17 mouse cellular contexts compared by ENCODE assay signal in the genomic region with DNA sequence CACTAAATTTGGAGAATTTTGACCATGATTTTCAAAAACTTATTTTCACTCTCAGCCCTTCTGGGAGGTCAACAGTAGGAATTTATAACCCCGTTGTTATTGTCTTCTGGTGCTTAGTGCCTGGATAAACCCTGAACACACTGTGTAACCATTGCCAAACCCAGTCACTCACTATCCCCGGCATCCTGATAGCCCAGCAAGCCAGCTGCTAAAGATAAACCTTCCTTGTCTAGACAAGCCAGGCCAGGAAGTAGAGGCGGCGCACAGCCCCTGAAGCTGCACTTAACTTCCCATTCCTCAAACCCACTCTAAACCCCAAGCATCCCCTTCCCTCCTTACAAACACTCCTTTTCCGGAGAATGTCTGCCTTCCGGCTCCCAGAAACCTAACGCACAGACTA. TPM values are rescaled to one million over a fixed set of nuclear protein-coding genes. Genes with fewer than 3 reads are reported as not detected.
DNase-seq lines count a peak whose midpoint lies in the region; ATAC-seq and TF ChIP-seq lines count a peak whose summit lies in the region.
"Had no signal": no experiment of that assay in that cellular context is flagged by ENCODE, and none has a peak within 500 bp of the region (broad histone marks: within the 10 kb centered on the region; RNA-seq: fewer than 3 reads in every experiment).

No protein-coding gene starts in this region.

- H3K27me3 ChIP-seq in MEL (ENCODE audit: control insufficient read depth in 1 of 2, insufficient read depth in 2 of 2, low read length in 2 of 2), result no peaks in the 10 kb centered on the region
- H3K27me3 ChIP-seq in intestine, embryonic 15.5 days (replicated peaks), result no peaks in the 10 kb centered on the region
- H3K27me3 ChIP-seq: limb, embryonic 13.5 days; Patski had no signal

- H3K36me3 ChIP-seq in MEL (ENCODE audit: control insufficient read depth in 1 of 2, insufficient read depth in 2 of 2, low read length in 2 of 2), result no peaks in the 10 kb centered on the region; a peak in 1 of 4 replicates
- H3K36me3 ChIP-seq in intestine, embryonic 15.5 days, result no peaks in the 10 kb centered on the region
- H3K36me3 ChIP-seq in macrophage (ENCODE audit: inconsistent target), result no peaks in the 10 kb centered on the region
- H3K36me3 ChIP-seq: limb, embryonic 13.5 days had no signal

- no peak overlapping the region for H3K4me3 ChIP-seq in MEL (ENCODE audit: control insufficient read depth in 1 of 2, insufficient read depth in 1 of 2, low read depth in 2 of 2, low read length in 2 of 2)
- H3K4me3 ChIP-seq in intestine, embryonic 15.5 days (replicated peaks), result no peak overlapping the region
- peak overlapping the region; percentile 10; the same call in 1 of the 2 replicates for H3K4me3 ChIP-seq in macrophage (ENCODE audit: inconsistent target)
- H3K4me3 ChIP-seq: erythroblast, embryonic 14.5 days; gastrocnemius, adult 2 months; limb, embryonic 13.5 days had no signal

- H3K79me2 ChIP-seq in MEL (ENCODE audit: control insufficient read depth, insufficient read depth, low read length, poor library complexity) (no peaks in the 10 kb centered on the region), macrophage (ENCODE audit: inconsistent target) (no peaks in the 10 kb centered on the region)

- TF ChIP-seq RAD21 in MEL (IDR thresholded peaks at IDR 0.05; ENCODE audit: low read depth, low read length), result no peak

- no peak for TF ChIP-seq POLR2A in MEL (IDR thresholded peaks at IDR 0.05; ENCODE audit: control insufficient read depth in 1 of 2, insufficient read depth in 1 of 2, low read depth in 1 of 2, low read length in 2 of 2, poor library complexity in 1 of 2)

- DNase-seq in heart, adult 9 months (ENCODE audit: low spot score in 2 of 2), result peak; percentile 8 to 11
- no peak for DNase-seq in heart, adult 11 months
- peak; percentile 56 for DNase-seq in MEL (ENCODE audit: low read depth, low spot score)
- no peak for DNase-seq in urinary bladder, postnatal 25 days (ENCODE audit: low spot score)
- no peak for DNase-seq in retina, embryonic 14.5 days (ENCODE audit: low spot score)
- DNase-seq in layer of hippocampus, adult 18-20 months (ENCODE audit: low spot score in 2 of 2), result no peak
- DNase-seq: adrenal gland, postnatal 25 days; cerebellum, adult 9-11 months; gastrocnemius, adult 2 months; kidney, postnatal 4 days; spleen, adult 18-20 months; thymus, postnatal 25 days had no signal

- no peak for TF ChIP-seq CTCF in MEL (IDR thresholded peaks at IDR 0.05 in 2 of 3, conservative IDR thresholded peaks at IDR 0.05 in 1 of 3; ENCODE audit: control insufficient read depth in 1 of 3, insufficient read depth in 1 of 3, low read depth in 2 of 3, low read length in 3 of 3, poor library complexity in 1 of 3, severe bottlenecking in 1 of 3)

- H3K4me1 ChIP-seq in MEL (ENCODE audit: control insufficient read depth in 1 of 2, insufficient read depth in 2 of 2, low read length in 2 of 2), result no peaks in the 10 kb centered on the region; a peak in 1 of 4 replicates
- H3K4me1 ChIP-seq in intestine, embryonic 15.5 days (replicated peaks), result peaks cover 29% of the 10 kb centered on the region

- H3K9ac ChIP-seq in MEL (ENCODE audit: control insufficient read depth, low read depth, low read length, poor library complexity, severe bottlenecking), result no peak overlapping the region
- H3K9ac ChIP-seq in intestine, embryonic 15.5 days, result no peak overlapping the region
- H3K9ac ChIP-seq: limb, embryonic 13.5 days had no signal

- no peak for ATAC-seq in intestine, embryonic 15.5 days
- ATAC-seq: Patski had no signal

- WGBS in intestine, embryonic 15.5 days, result 19% methylated on average over 7 of the region's 7 CpGs
- 2% methylated on average over 7 of the region's 7 CpGs for WGBS in macrophage (ENCODE audit: missing documents)

- H3K9me3 ChIP-seq in MEL (replicated peaks; ENCODE audit: insufficient read depth, low read length), result no peaks in the 10 kb centered on the region
- no peaks in the 10 kb centered on the region for H3K9me3 ChIP-seq in intestine, embryonic 15.5 days
- H3K9me3 ChIP-seq: limb, embryonic 13.5 days had no signal

- peak; percentile 66 to 71 for TF ChIP-seq EP300 in MEL (IDR thresholded peaks at IDR 0.05; ENCODE audit: low read depth in 1 of 2, low read length in 2 of 2)

- no peak overlapping the region; the same call in 1 of the 2 replicates for H3K4me2 ChIP-seq in intestine, embryonic 15.5 days (replicated peaks)
- H3K4me2 ChIP-seq: limb, embryonic 13.5 days had no signal

- no peak overlapping the region for H3K27ac ChIP-seq in MEL (ENCODE audit: control insufficient read depth, low read depth, low read length)
- H3K27ac ChIP-seq in intestine, embryonic 15.5 days, result peak overlapping the region; percentile 77
- peak overlapping the region; percentile 80 for H3K27ac ChIP-seq in macrophage
- H3K27ac ChIP-seq: limb, embryonic 13.5 days had no signal

TF ChIP-seq in MEL, 35 proteins besides CTCF, POLR2A, EP300 and RAD21 (continues in another document):
- TF ChIP-seq USF1 (IDR thresholded peaks at IDR 0.05; ENCODE audit: low read depth, low read length) (no peak), ETS1 (IDR thresholded peaks at IDR 0.05; ENCODE audit: low read depth, low read length) (0 out of 2 replicates have a peak, but pooled peaks have one; percentile 35), ZNF384 (IDR thresholded peaks at IDR 0.05; ENCODE audit: low read depth, low read length) (no peak), CHD2 (IDR thresholded peaks at IDR 0.05; ENCODE audit: low read length) (no peak), TAL1 (IDR thresholded peaks at IDR 0.05; ENCODE audit: low read length) (peak; percentile 74), MYB (IDR thresholded peaks at IDR 0.05; ENCODE audit: low read depth, low read length) (no peak), GABPA (IDR thresholded peaks at IDR 0.05; ENCODE audit: low read depth, low read length) (no peak), ZC3H11A (IDR thresholded peaks at IDR 0.05; ENCODE audit: low read depth, low read length) (no peak), USF2 (IDR thresholded peaks at IDR 0.05; ENCODE audit: borderline replicate concordance in 1 of 2, insufficient read depth in 1 of 2, low read depth in 1 of 2, low read length in 2 of 2) (no peak), ELF1 (IDR thresholded peaks at IDR 0.05; ENCODE audit: low read depth, low read length) (no peak), TBP (IDR thresholded peaks at IDR 0.05; ENCODE audit: low read depth, low read length) (0 out of 2 replicates have a peak, but pooled peaks have one; percentile 21), MAX (IDR thresholded peaks at IDR 0.05; ENCODE audit: low read length) (no peak), NELFE (IDR thresholded peaks at IDR 0.05; ENCODE audit: low read depth, low read length) (no peak), NRF1 (IDR thresholded peaks at IDR 0.05; ENCODE audit: insufficient read depth, low read depth, low read length, poor library complexity, severe bottlenecking) (no peak), SMC3 (IDR thresholded peaks at IDR 0.05; ENCODE audit: low read depth, low read length) (no peak), ZMIZ1 (IDR thresholded peaks at IDR 0.05; ENCODE audit: low read depth, low read length) (no peak), KAT2A (conservative IDR thresholded peaks at IDR 0.05; ENCODE audit: low read depth, low read length) (no peak), MEF2A (IDR thresholded peaks at IDR 0.05; ENCODE audit: extremely low read depth, insufficient replicate concordance, low read depth, low read length, poor library complexity, severe bottlenecking) (no peak), POLR2AphosphoS5 (IDR thresholded peaks at IDR 0.05; ENCODE audit: borderline replicate concordance, low read depth, low read length) (no peak), BHLHE40 (IDR thresholded peaks at IDR 0.05; ENCODE audit: borderline replicate concordance, low read depth, low read length) (no peak), CHD1 (IDR thresholded peaks at IDR 0.05; ENCODE audit: low read depth, low read length) (no peak)

RNA-seq across cellular contexts. Expression of a gene that starts 43.3 kb away (rescaled TPM):
- not detected in 2 replicates for total RNA-seq in MEL (2012; rRNA removed)
- polyA plus RNA-seq in MEL (2012; ENCODE audit: insufficient read depth in 1 of 2, insufficient read length in 2 of 2, low read depth in 1 of 2, low replicate concordance in 2 of 2, missing spikeins in 1 of 2) (not detected), macrophage (2018) (4.8 to 13.0 TPM (median 11.4 TPM) in 3 replicates)
- polyA plus RNA-seq in intestine, embryonic 15.5 days (2015; fragmentation: Nextera tagmentation; extraction: Ambion mirVana), result 11.6 and 12.0 TPM in 2 replicates
- 100 to 1,000 TPM in 6 of 26 experiments, 10 to 100 TPM in 20; 14.5 to 135 (median 64.2) TPM for total RNA-seq in macrophage (2018; cell fraction: chromatin; rRNA removed)
- total RNA-seq in macrophage (2018; cell fraction: cytosol; rRNA removed), result 100 to 1,000 TPM in 6 of 26 experiments, 10 to 100 TPM in 20; 10.2 to 171 (median 41.6) TPM
- total RNA-seq in macrophage (2018; cell fraction: nucleus; rRNA removed), result 100 to 1,000 TPM in 18 of 26 experiments, 10 to 100 TPM in 8; 19.9 to 213 (median 131) TPM
- 1 to 10 TPM; 6.2 to 7.8 TPM for total RNA-seq in layer of hippocampus, adult 18-20 months (2021)
- polyA plus RNA-seq: erythroblast, embryonic 14.5 days had no signal

RNA-seq across cellular contexts. Expression of a gene that starts 43.4 kb away (rescaled TPM):
- not detected in 2 replicates for total RNA-seq in MEL (2012; rRNA removed)
- polyA plus RNA-seq in MEL (2012; ENCODE audit: insufficient read depth in 1 of 2, insufficient read length in 2 of 2, low read depth in 1 of 2, low replicate concordance in 2 of 2, missing spikeins in 1 of 2), result not detected
- polyA plus RNA-seq in intestine, embryonic 15.5 days (2015; fragmentation: Nextera tagmentation; extraction: Ambion mirVana), result 31.6 and 40.1 TPM in 2 replicates
- 10 to 100 TPM in 19 of 26 experiments, 1 to 10 TPM in 7; 7.7 to 21.8 (median 14.4) TPM for total RNA-seq in macrophage (2018; cell fraction: chromatin; rRNA removed)
- total RNA-seq in macrophage (2018; cell fraction: cytosol; rRNA removed), result 10 to 100 TPM in 5 of 26 experiments, 1 to 10 TPM in 21; 6.5 to 11.9 (median 7.7) TPM
- 10 to 100 TPM in 15 of 26 experiments, 1 to 10 TPM in 11; 6.0 to 20.0 (median 10.2) TPM for total RNA-seq in macrophage (2018; cell fraction: nucleus; rRNA removed)
- 5.6 to 10.3 TPM (median 8.2 TPM) in 3 replicates for polyA plus RNA-seq in macrophage (2018)
- 1 to 10 TPM; 7.3 to 8.5 TPM for total RNA-seq in layer of hippocampus, adult 18-20 months (2021)
- polyA plus RNA-seq: erythroblast, embryonic 14.5 days had no signal

RNA-seq across cellular contexts. Expression of a gene that starts 58.0 kb away (rescaled TPM):
- 18.9 and 50.4 TPM in 2 replicates for total RNA-seq in MEL (2012; rRNA removed)
- polyA plus RNA-seq in MEL (2012; ENCODE audit: insufficient read depth in 1 of 2, insufficient read length in 2 of 2, low read depth in 1 of 2, low replicate concordance in 2 of 2, missing spikeins in 1 of 2), result 10 to 100 TPM in 1 of 2 experiments, not detected in 1; 50.2 TPM
- 64.7 and 73.8 TPM in 2 replicates for polyA plus RNA-seq in intestine, embryonic 15.5 days (2015; fragmentation: Nextera tagmentation; extraction: Ambion mirVana)
- total RNA-seq in macrophage (2018; cell fraction: chromatin; rRNA removed), result 100 to 1,000 TPM in 1 of 26 experiments, 10 to 100 TPM in 25; 21.6 to 111 (median 52.5) TPM
- total RNA-seq in macrophage (2018; cell fraction: cytosol; rRNA removed), result 100 to 1,000 TPM in 3 of 26 experiments, 10 to 100 TPM in 23; 38.2 to 109 (median 58.9) TPM
- 100 to 1,000 TPM in 14 of 26 experiments, 10 to 100 TPM in 12; 53.3 to 199 (median 119) TPM for total RNA-seq in macrophage (2018; cell fraction: nucleus; rRNA removed)
- polyA plus RNA-seq in macrophage (2018), result 45.8 to 78.9 TPM (median 65.6 TPM) in 3 replicates
- total RNA-seq in layer of hippocampus, adult 18-20 months (2021), result 10 to 100 TPM; 58.3 to 63.9 TPM

Comparison
In these comparisons a context has a peak if more than half of its experiments do, and no peak if none do; other contexts are left out.
1. DNase-seq: peak in heart, adult 9 months (2 of 2) and MEL (single experiment); none in heart, adult 11 months (single experiment), urinary bladder, postnatal 25 days (single experiment), retina, embryonic 14.5 days (single experiment) and layer of hippocampus, adult 18-20 months (0 of 2).